Mouse (Mus musculus) spleen, adult 12 weeks (tissue): ENCODE data around the gene Alg5.
A peak's percentile ranks its signal among the peaks of the same experiment; 100 is the strongest.
"Not testable (repeated sequence)": the region's sequence is repeated elsewhere in the genome, so short reads cannot be mapped to it uniquely, and the experiment has no call there.

Experiments
- DNase-seq: peaks from one replicate; pipeline ENCODE4 v3.0.0; 2022; ENCODE audit warnings: low spot score

Alg5 gene

GRCm38 (mm10) chr3:54735247-54736046 is at the start of gene Alg5, which contains the start of gene Exosc8:
Gene Alg5 (plus strand): TSS chr3:54735539.
Gene Exosc8 (minus strand): TSS chr3:54735393.
- DNase-seq: peak; percentile 94

- no peak for DNase-seq
These were observed 48.1 kb upstream of the Alg5 start for GRCm38 (mm10) chr3:54687245-54687644.

- DNase-seq: no peak
These were observed 46.2 kb upstream of the Alg5 start for GRCm38 (mm10) chr3:54689091-54689490.

GRCm38 (mm10) chr3:54692202-54693055 is 42.9 kb upstream of the Alg5 start, which contains the start of gene Supt20:
Gene Supt20 (plus strand): TSS chr3:54692807.
- DNase-seq: peak; percentile 89

DNA sequence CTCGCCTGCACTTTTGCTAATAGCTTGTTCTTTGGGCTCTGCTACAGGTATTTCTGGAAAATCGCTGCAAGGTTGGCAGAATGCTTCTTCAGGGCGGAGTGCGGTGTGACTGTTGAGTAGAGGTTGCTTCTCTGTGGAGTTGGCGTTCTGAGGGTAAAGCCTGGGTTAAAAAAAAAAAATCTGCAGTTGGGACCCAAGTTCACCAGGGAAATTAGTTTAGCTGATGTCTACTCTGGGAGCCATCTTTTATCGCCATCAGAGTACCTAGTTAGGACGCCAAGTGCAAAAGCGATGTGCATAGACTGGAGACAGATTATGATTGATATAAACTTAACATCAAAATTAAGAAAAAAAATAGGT is 42.3 kb upstream of the Alg5 start:
- DNase-seq: no peak

DNA sequence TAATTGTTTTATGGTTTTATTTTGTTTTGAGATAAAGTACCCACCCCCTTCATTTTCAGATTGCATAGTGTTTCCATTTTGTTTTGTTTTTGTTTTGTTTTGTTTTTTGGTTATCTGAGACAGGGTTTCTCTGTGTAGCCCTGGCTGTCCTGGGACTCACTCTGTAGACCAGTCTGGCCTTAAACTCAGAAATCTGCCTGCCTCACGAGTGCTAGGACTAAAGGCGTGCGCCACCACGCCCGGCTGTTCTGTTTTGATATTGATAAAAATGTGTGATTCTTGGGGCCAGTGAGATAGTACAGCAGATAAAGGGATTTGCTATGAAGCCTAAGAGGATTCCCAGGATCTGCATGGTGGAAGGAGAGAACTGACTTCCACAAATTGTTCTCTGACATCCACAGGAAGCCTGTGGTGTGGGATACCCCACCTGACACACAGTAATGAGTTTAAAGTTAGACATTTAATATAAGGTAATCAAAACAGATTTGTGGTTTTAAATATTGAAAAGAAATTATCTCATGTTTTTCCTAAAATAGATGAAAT is 35.5 kb upstream of the Alg5 start:
- DNase-seq: no peak

DNA sequence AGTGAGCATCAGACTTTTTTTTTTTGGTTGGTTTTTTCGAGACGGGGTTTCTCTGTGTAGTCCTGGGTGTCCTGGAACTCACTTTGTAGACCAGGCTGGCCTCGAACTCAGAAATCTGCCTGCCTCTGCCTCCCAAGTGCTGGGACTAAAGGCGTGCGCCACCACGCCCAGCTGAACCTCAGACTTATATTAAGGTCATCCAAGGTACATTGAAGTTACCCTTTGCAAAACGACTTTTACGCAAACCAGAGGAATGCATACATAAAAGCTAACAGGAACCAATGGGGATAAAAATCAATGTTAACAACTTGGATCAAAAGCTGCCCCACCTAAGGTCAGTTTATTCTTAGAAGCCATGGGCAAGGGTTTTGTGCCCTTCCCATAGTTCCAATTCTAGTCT is 31.2 kb upstream of the Alg5 start:
- not testable (repeated sequence) for DNase-seq

DNA sequence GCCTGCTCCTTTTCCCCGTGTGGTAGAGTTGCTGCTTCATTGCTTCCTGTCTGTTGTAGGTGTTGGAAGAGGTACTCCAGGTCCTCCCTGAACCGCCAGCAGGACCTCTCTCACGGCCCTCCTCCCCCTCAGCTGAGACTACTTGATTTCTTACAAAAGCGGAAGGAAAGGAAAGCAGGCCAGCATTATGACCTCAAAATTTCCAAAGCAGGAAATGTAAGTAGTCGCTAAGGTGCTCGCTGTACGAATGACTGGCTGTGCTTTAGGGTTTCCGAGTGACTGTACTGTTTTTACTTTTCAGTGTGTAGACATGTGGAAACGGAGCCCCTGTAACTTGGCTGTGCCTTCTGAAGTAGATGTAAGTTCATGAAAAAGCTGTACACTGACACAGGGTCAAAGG is 26.4 kb upstream of the Alg5 start:
- DNase-seq: no peak

GRCm38 (mm10) chr3:54714253-54714652 is 21.1 kb upstream of the Alg5 start, which contains the start of gene Gm21958:
Gene Gm21958 (minus strand): TSS chr3:54714353.
- no peak for DNase-seq

DNA sequence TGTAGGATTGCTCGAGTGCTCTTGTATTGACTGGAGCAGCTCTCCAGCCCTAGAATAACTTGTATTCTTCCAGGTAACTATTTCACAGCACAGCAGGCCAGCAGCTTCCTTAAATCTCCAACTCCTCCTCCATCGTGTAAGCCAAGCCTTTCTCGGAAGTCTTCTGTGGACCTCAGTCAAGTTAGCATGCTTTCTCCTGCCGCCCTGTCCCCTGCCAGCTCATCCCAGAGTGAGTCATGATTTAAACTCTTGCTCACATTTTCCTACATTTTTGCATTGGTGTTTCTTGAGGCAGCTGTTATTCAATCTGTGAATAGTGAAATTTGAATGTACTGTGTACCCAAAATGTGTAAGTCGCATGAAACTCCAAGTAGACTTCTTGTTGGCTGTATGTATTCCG is 19.9 kb upstream of the Alg5 start:
- no peak for DNase-seq

DNA sequence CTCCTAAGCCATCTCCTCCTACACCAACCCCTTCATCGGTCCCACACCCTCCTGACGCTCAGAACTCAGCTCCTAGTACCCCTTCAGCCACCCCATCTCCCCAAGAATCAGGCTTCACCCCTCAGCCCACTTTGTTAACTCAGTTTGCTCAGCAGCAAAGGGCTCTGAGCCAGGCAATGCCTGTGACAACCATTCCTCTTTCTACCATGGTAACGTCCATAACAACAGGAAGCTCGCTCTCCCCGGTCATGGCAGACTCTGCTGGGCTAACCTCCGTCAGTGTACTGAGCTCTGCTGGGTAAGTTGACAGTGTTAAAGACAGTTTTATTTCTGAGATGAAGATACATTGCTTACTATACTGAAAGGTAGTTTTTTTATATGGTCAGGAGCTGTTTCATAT is 18.0 kb upstream of the Alg5 start:
- DNase-seq: no peak

GRCm38 (mm10) chr3:54718947-54719346 is 16.4 kb upstream of the Alg5 start:
- DNase-seq: no peak

DNA sequence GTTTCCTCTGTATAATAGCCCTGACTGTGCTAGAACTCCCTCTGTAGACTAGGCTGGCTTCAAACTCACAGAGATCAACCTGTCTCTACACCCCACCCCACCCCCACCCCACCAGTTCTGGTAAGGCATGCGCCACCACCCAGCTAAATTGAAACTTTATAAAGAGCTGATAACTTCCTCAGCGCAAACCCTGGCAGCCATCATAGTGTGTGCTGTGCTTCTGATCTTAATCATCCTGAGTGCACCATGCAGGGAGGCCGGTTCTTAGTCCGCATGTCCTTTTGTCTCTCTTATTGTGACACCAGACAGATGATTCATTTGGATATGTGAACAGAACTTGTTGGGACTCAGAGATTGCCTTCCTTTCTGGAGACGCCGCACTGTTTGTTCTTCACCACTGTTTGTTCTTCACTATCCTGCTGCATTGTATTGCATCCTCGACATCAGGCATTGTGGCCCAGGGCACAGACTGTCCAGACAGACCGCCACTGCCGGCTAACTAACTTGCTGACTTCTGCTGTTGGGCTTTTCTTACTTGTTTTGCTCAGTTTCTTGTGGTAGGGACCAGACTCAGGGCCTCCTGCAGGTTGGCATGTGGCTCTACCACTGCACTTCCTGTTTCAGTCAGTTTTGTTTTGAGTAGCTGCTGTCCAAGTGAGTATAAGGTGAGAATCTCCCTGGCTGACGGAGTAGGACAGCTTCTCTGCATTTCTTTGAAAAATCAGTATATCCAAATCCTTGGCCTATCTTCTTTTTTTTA is 11.4 kb upstream of the Alg5 start:
- peak; percentile 13 for DNase-seq

- DNase-seq: no peak
These were observed 10.0 kb upstream of the Alg5 start for GRCm38 (mm10) chr3:54725344-54725743.

DNA sequence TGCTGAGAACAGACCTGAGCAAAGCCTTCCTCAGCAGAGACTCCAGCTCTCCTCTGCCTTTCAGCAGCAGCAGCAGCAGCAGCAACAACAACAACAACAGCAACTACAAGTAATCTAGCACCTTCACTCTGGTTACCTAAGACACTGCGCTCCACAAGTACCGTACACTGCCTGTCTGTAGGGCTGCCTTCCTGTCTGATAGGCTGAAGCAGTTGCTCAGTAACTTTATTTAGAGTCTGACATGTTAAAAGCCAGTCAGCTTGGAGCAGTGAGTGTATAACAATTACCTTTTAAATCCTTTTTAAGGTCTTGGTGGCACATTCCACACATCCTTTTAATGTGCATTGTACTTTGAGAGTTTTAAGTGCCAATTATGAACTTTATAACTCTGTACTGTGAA is 7.8 kb upstream of the Alg5 start:
- DNase-seq: no peak

- no peak for DNase-seq
These were observed 7.2 kb upstream of the Alg5 start for GRCm38 (mm10) chr3:54728100-54728499.

GRCm38 (mm10) chr3:54731626-54732150 is 3.7 kb upstream of the Alg5 start:
- DNase-seq: no peak

- no peak for DNase-seq
These were observed 3.0 kb upstream of the Alg5 start for GRCm38 (mm10) chr3:54732371-54732770.

DNA sequence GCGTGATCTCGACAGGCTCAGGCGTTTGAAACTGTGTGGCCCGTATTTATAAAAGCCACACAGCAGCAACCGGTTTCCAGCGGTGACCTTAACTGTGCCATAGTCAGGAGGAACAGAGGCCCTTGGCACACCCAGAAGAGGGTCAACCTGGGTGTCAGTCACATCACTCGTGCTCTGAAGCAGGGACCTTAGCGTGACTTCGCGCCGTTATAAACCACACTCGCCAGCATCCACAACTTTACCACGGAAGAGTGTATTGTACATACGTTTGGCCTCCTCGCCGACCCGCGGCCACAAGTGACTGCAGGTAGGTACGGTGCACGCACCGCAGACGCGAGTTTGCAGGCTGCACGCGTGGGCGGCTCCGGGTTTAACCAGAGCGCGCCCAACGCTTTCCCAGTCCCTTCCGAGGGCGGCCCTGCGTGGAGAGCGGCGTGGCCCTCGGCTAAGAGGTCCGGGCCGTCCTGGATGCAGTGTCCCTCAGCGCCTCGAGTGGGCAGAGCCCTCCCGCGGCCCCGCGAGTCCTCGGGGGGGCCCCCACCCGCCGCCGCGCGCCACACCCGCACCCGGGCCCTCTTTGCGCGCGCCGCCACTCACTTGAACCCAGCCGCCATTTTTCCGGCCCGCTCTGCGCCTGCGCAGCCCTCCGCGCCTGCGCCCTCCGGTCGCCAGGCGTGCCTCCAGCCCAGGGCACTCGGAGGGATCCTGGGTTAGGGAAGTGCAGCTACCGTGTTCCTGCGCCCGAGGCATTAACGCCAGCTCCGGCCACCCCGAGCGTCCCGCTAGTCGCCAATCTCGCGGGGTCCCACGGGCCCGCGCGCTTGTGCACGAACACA is 710 bp upstream of the Alg5 start:
- DNase-seq: peak; percentile 88

DNA sequence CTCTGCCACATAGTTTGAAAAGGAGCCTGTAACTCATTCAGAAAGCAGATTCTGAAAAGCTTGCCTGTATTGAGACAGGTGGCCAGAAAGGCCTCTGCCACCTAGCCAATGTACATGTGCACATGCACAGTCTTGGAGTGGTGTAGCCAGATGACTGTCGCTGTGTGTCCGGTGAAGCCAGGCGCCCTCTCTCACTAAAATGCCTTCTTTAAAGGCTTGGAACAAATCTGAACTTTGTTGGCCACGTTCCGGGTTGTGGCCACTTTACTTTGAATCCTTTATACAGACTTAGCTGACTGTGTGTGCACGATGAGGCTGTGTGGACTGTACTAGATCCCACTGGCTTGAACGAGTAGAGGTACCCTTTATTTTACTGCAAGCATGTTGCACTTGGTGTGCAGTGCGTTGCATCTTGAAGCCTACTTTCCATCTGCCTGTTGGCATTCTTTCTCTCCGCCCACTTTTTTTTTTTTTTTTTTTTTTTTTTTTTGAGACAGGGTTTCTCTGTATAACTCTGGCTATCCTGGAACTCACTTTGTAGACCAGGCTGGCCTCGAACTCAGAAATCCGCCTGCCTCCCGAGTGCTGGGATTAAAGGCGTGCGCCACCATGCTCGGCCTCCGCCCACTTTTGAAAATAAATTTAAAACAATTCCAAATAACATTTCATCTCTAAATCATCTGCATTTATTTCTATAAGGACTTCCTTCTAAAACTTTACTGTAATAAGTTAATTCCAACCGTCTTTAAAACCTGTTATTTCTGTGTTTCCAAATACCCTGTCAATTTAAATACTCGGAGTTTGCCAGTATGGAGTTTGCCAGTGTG is 975 bp downstream of the Alg5 start:
- DNase-seq: no peak
